Comparison of ENCODE assay signal across 15 mouse cellular contexts in genomic region chr10:84386214-84386613, GRCm38 (mm10). TPM values are rescaled to one million over a fixed set of nuclear protein-coding genes. Genes with fewer than 3 reads are reported as not detected.
DNase-seq lines count a peak whose midpoint lies in the region; ATAC-seq lines count a peak whose summit lies in the region.
"Had no signal": no experiment of that assay in that cellular context is flagged by ENCODE, and none has a peak within 500 bp of the region (broad histone marks: within the 10 kb centered on the region; RNA-seq: fewer than 3 reads in every experiment).

No protein-coding gene starts in this region.

- WGBS in heart, embryonic 10.5 days = 61% methylated on average over 3 of the region's 3 CpGs
- 68% methylated on average over 3 of the region's 3 CpGs for WGBS in kidney, embryonic 15.5 days

- no peak overlapping the region for H3K4me3 ChIP-seq in heart, embryonic 10.5 days
- H3K4me3 ChIP-seq in kidney, embryonic 15.5 days (replicated peaks) = no peak overlapping the region
- H3K4me3 ChIP-seq: intestine, embryonic 15.5 days had no signal

- H3K4me1 ChIP-seq in heart, embryonic 10.5 days = peaks cover 85% of the 10 kb centered on the region
- peaks cover 73% of the 10 kb centered on the region for H3K4me1 ChIP-seq in kidney, embryonic 15.5 days

- DNase-seq in heart, embryonic 10.5 days (ENCODE audit: low spot score) = peak; percentile 75
- DNase-seq in heart, postnatal 4 days = no peak
- no peak for DNase-seq in kidney, postnatal 36 days
- peak; percentile 23 to 30 for DNase-seq in right cerebral cortex, postnatal 10 days (ENCODE audit: low spot score in 2 of 2)
- DNase-seq in right cerebral cortex, adult 2 months (ENCODE audit: low spot score in 2 of 2) = no peak
- peak; percentile 24 for DNase-seq in splenic B cell, adult 2 months (ENCODE audit: low read depth, low spot score)
- no peak for DNase-seq in T-cell, adult 2 months (ENCODE audit: low spot score)
- DNase-seq: gastrocnemius, postnatal 36 days; lung, postnatal 10 days; right cerebral cortex, postnatal 14 days; thymus, postnatal 25 days had no signal

- H3K27me3 ChIP-seq in heart, embryonic 10.5 days (ENCODE audit: insufficient read depth, poor library complexity, severe bottlenecking) = no peaks in the 10 kb centered on the region
- H3K27me3 ChIP-seq in kidney, embryonic 15.5 days = no peaks in the 10 kb centered on the region
- no peaks in the 10 kb centered on the region for H3K27me3 ChIP-seq in splenic B cell, adult 2 months (ENCODE audit: control insufficient read depth, insufficient read depth, low read length, poor library complexity, severe bottlenecking)
- H3K27me3 ChIP-seq: intestine, embryonic 15.5 days had no signal

- no peaks in the 10 kb centered on the region for H3K9me3 ChIP-seq in heart, embryonic 10.5 days
- H3K9me3 ChIP-seq in kidney, embryonic 15.5 days (replicated peaks) = no peaks in the 10 kb centered on the region
- H3K9me3 ChIP-seq: intestine, embryonic 15.5 days had no signal

- no peak for ATAC-seq in kidney, embryonic 15.5 days (replicated peaks; ENCODE audit: low FRiP score)
- ATAC-seq: intestine, embryonic 15.5 days had no signal

- peak overlapping the region; percentile 85 for H3K27ac ChIP-seq in heart, embryonic 10.5 days
- H3K27ac ChIP-seq in kidney, embryonic 15.5 days = peak overlapping the region; percentile 37
- H3K27ac ChIP-seq: intestine, embryonic 15.5 days; liver, embryonic 14.5 days had no signal

- no peak overlapping the region for H3K4me2 ChIP-seq in kidney, embryonic 15.5 days
- H3K4me2 ChIP-seq: intestine, embryonic 15.5 days had no signal

- peaks cover 3% of the 10 kb centered on the region; the same call in 1 of the 2 replicates for H3K36me3 ChIP-seq in heart, embryonic 10.5 days
- H3K36me3 ChIP-seq in kidney, embryonic 15.5 days = peaks cover 2% of the 10 kb centered on the region
- H3K36me3 ChIP-seq in splenic B cell, adult 2 months (ENCODE audit: control insufficient read depth, insufficient read depth, low read length, poor library complexity, severe bottlenecking) = no peaks in the 10 kb centered on the region
- H3K36me3 ChIP-seq: G1E; intestine, embryonic 15.5 days had no signal

- no peak overlapping the region for H3K9ac ChIP-seq in kidney, embryonic 15.5 days
- H3K9ac ChIP-seq: intestine, embryonic 15.5 days; liver, embryonic 14.5 days had no signal

RNA-seq across cellular contexts. Expression of gene Nuak1, which starts 54.2 kb away (rescaled TPM):
- polyA plus RNA-seq in heart, embryonic 10.5 days (2016; fragmentation: Nextera tagmentation; extraction: Ambion mirVana) = 1.8 and 1.9 TPM in 2 replicates
- 10 to 100 TPM; 39.5 to 45.8 TPM for total RNA-seq in heart, postnatal 4 days (2021)
- 3.0 and 3.2 TPM in 2 replicates for polyA plus RNA-seq in kidney, embryonic 15.5 days (2015; fragmentation: Nextera tagmentation; extraction: Ambion mirVana)
- polyA plus RNA-seq: G1E had no signal

Comparison
In these comparisons a context has a peak if more than half of its experiments do, and no peak if none do; other contexts are left out.
1. DNase-seq: peak in heart, embryonic 10.5 days (single experiment), right cerebral cortex, postnatal 10 days (2 of 2) and splenic B cell, adult 2 months (single experiment); none in heart, postnatal 4 days (single experiment), kidney, postnatal 36 days (0 of 2), right cerebral cortex, adult 2 months (0 of 2) and T-cell, adult 2 months (single experiment).